Mouse (Mus musculus) layer of hippocampus, postnatal 36 days (tissue): Measurements from ENCODE around the gene Axin1. TPM values are rescaled to one million over a fixed set of nuclear protein-coding genes. Genes with fewer than 3 reads are reported as not detected.
"Not testable (repeated sequence)": the region's sequence is repeated elsewhere in the genome, so short reads cannot be mapped to it uniquely, and the experiment has no call there.

Experiments used
- DNase-seq, 2 experiments: peaks; one replicate each; pipeline ENCODE4 v3.0.0; 2022
- total RNA-seq, 2 experiments: library from RNA; stranded (reverse); gene quantifications; 2 replicates each; pipeline ENCODE4 v1.2.3; 2021

Axin1 gene
- 10 to 100 TPM; 23.0 to 24.8 TPM for total RNA-seq

DNA sequence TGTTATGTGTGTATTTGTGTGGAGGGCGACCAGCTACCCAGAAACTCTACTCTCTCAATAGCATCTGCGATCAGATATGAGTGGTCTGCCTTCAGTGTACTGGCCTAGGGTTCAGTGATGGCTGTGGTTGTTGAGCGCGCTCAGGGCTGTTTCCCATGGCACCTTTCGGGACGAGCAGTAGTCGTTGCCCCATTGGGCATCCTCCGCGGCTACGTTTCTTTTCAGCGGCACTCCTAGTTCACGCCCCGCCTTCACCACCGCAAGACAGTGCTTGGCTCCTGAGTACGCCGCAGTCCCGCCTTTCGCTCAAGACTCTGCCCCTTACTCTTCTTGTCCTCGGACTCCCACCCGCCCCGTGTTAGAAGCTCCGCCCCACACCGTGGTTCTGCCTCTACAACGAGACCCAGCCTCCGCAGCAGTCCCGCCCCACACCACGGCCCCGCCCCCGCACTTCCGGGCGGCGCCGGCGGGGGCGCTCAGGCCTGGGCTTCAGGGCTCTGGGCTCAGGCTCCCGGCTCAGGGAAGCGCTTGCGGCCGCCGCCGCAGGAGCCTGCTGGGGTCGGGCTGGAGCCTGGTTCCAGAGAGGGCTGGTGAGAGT, at the start of gene Axin1:
Gene Axin1 (plus strand): TSS at position 450 of the 598 bp plus-strand sequence.
- DNase-seq: peak; percentile 91 to 93

DNA sequence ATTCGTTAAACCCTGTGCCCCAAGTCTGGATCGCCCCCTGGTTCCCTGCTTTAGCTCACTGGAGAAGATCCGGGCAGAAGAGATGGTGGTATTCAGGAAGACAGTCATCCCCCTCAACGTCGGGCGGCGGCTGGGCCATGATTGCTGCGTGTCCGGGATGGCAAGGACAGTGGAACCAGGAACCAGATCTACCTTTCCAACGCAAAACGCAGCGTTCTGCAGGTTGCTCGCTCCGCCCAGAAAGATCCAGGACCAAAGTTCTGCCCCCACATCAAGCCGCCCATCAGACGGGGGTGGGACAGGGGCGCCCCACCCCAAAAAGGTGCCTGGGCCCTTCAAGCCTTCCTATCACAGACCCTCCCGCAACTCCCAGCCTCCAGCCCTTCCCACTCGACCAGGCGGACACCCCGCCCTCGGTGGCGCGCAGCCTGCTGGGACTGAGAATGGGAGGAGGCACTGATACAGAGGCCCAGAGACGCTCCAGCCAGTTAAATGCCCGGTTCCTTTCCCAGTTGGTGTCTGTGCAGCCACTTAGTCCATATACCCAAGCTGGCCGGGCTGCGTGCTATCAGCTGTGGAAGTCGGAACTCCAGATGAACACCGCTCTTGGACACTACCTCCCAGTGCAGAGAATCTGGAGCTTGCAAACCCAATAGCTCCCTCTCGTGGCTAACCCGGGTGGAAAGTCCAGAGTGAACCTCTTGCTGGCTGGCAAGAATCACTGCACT, 48.4 kb upstream of the Axin1 start, which contains the start of gene Decr2:
Gene Decr2 (minus strand): TSS at position 433 of the 728 bp plus-strand sequence.
- DNase-seq: peak; percentile 88 to 89

DNA sequence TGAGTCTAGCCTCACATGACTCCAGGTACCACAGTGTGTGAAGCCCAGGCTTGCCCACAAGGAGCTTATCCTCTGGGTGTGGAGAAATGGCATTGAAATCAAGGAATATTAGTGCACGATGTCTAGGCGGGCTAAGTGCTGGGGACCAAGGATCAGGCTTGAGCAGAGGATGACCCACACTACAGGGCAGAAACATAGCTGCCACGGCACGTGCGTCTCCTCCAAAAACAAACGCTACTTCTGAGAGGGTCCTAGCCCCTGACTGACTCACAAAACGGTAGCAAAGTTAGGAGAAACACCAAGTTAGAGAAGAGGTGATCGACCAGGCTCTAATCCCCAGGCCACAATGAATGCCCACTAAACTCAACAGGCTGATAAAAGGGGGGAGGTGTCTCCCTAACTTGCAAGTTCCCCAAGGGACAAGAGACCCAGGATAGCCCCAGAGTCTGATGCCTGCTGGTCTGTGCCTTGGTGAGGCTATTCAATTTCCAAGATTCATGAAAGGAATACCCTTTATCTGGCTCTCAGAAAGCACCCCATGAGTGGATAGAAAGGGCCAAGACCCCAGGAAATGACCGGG, 43.9 kb upstream of the Axin1 start:
- DNase-seq: no peak

DNA sequence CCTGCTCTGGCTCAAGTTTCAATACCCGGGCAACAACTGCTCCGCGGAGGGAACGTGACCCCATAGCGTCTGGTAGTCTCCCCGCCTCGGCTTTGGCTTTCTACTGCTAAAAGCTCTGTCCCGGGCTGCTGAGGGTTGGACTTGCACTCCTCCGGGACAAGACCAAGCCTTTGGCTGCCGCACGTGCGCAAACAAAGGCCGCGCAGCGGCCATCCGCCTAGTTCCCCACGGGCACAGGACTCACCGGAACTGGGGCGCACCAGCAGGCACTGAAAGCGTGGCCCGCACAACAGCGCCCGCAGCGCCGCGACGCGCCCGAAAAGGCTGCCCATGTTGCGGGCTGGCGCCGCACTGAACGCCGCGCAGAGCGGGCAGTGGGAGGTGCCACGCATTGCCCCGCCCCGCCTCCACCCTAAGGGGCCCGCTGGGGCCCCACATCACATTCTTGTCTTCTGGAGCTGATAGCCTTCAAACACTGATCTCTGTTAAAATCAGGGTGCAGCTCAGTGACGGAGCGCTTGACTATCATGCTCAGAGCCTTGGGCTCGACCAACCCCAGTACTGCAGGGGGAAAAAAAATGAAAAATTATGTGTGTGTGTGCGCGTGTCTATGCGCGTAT, 43.3 kb upstream of the Axin1 start, which contains the start of gene Nme4:
Gene Nme4 (minus strand): TSS at position 482 of the 620 bp plus-strand sequence.
- peak; percentile 65 to 68 for DNase-seq

DNA sequence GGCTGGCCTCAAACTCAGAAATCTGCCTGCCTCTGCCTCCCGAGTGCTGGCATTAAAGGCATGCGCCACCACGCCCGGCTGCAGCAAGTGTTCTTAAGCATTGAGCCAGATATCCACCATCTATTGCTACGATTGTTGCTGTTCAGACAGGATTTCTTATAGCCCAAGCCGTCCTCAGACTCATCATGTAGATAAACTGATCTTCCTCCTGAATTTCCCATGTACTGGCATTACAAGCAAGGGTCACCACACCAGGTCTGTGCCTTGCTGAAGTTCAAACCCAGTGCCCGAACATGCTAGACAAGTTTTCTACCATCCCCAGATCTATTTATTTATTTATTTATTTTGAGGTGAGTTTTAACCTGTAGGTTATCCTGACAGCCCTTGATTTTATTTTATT, 40.0 kb upstream of the Axin1 start:
- no peak for DNase-seq

DNA sequence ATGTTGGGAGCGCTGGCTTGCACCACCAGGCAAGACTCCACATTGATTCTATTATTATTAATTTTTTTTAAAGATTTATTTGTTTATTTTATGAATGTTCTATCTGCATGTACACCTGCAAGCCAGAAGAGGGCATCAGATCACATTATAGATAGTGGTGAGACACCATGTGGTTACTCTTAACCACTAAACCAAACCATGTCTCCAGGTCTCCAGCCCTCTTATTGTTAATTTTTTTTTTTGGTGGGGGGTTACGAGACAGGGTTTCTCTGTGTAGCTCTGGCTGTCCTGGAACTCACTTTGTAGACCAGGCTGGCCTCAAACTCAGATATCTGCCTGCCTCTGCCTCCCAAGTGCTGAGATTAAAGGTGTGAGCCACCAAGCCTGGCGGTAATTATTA, 39.2 kb upstream of the Axin1 start:
- not testable (repeated sequence) for DNase-seq

DNA sequence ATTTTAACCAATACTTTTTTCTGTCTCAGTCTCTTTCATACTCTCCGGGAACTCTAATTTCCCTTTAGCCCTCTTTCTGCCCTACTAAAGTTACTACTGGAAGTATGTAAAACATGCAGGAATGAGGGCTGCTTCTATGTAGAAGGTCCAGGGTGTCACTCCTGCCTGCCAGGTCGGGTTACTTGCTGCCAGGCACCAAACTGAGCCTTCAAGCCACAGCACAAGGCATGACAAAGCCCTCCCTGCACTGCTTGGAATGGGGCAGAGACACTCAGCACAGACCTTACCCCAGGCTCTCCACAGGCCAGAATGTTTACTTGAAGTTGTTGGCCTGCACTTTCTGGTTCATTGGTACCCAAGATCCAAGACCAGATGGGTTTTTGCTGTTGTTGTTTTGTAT, 38.3 kb upstream of the Axin1 start:
- no peak for DNase-seq

DNA sequence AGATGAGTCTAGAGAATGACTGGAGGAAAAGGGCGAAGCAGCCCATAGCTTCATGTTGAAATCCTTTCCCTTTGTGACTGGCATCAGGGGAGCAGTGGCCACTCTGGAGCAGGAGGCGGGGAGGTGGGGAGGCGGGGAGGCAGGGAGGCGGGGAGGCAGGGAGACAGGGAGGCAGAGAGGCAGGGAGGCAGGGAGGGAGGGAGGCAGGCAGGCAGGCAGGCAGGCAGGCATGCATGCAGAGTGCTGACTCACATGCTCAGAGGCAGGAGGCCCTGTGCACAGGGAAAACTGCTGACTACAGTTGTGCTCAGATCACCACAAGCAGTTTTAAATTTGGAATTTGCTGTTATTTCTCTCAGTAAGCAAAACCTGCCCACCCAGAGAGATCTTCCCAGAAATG, 37.0 kb upstream of the Axin1 start:
- DNase-seq: no peak

DNA sequence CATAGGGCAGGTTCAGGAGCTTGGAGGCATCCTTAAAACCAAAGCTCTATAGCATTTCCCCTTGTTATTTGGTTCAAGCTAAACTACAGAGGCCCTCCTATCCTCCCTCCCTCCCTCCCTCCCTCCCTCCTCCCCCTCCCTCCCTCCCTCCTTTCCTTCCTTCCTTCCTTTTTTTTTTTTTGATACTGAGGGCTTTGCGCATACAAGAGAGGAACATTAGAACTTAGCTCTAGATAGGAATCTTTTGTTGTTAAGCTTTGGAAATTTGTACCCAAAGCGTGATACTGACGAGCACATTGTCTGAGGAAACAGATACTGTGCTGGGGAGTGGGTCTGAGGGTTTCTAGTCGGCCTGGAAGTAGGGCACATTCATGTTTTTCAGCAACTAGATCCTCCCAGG, 32.9 kb upstream of the Axin1 start:
- no peak for DNase-seq

DNA sequence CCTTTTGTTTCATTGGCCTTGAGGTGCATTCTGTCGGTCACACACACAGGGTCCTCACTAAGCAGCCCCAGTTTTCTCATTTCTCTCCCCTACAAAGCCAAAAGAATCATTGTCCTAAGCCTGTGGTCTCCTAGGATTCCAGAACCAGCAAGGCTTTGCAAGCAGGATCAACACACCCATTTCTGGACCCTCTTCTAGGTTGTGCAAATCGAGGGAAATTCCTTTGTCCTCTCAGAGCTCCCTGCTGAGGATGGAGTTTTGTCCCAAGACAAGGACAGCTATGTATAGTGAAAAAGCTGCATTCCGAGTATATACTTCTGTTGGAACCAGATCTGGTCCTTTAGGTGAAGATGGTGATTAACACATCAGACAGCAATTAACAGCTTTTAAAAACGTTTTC, 28.3 kb upstream of the Axin1 start:
- DNase-seq: no peak

DNA sequence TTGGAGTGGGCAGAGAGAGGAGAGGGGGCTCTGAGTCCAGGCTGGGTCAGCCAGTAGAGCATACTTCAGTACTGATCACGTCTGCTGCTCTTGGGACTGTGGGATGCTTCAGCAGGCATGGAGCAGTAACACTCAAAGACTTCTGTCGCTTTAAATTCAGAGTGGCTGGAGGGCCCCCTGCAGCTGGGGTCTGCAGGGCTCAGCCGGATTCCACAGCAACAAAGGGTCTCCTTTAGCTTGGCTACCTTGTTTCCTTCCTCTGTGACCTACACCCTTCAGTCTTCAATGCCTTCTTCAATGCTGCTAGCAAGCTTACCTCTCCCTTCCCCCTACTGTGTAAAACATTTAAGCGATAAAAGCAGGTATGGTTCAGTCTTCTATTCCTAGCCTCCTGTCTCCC, 27.5 kb upstream of the Axin1 start:
- DNase-seq: no peak

DNA sequence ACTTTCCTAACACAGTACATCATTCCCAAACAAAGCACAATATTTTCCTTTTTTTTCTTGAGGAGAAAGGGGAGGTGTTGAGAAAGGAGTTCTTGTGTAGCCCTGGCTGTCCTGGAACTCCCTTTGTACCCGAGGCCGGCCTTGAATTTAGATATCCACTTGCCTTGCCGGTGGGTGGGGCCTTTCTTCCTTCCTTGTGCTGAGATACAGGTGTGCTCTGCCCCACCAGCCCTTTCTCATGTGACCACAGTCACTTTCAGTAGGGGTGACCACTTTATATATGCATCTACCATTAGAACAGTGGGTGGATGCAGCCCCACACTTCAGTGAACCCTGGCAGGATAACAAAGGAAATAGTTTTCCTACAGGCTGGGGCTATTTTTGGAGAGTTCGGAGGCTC, 26.8 kb upstream of the Axin1 start:
- DNase-seq: no peak

DNA sequence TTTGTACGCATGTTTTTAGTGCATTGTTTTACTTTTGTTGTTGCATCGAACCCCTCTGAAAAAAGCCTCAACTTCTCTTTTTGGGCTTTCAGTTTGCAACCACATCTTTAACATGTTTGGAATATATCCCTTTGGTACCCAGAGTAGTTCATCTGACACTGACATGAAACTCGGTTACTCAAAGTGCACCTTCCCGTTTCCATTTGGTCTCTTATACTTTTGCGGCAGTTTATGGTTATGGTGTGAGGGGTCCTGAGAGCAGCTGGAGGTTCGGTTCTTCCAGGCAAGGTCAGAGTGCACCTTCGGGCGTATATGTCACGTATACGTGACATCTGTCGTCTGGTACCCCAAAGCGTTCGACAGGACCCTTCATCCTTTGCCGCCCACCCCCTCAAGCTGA, 25.7 kb upstream of the Axin1 start:
- no peak for DNase-seq

DNA sequence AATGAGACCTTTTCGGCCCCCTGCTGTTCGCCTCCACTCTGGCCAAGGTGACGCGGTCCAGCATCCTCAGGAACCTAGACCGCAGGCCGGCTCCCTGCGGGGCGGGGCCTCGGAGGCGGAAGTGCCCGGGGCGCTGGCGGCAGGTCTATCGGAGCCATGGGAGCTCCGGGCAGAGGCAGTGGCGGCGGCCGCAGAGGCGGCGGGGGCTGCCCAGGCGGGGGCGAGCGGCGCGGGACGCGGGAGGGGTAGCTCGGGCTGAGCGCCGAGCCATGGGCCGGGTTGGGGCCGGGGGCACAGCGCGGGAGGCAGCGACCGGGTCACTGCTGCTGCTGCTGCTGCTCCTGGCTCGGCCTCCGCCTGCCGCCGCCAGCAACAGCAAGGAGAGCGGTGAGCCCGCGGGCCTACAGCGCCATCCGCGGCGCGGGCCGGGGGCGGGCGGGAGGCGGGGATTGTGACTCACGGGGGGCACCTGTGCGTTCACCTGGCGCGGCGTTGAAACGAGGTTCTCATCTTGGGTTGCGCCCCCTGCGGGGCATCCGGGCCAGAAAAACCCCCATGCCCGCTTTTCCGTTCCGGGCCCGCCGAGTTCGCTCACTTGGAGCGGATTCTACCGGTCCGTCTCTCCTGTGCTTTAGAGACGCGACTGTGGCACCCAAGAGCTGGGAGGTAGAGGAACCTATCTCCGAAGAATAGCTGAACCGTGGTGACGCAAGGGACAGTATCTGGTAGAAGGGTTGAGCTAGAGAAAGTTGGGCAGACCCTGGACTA, 25.1 kb upstream of the Axin1 start, which contains the start of gene Tmem8:
Gene Tmem8 (plus strand): TSS at position 119 of the 768 bp plus-strand sequence.
- DNase-seq: peak; percentile 61 to 67

DNA sequence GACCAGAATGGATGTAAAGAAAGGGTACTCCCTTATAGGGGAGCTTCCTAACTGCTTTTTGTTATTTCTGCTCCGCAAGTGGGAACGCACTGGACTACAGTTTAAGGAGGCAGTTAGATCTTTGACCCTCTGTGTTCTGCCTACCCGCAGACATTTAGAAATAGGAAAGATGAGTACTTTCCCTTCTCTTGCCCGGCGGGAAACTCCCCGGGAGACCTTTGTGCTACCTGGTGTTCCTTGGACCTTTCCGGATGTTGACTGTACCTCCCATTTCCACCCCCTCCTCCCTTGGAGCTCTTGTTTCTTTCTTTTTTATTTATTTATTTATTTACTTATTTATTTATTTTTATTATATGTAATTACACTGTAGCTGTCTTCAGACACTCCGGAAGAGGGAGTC, 24.4 kb upstream of the Axin1 start:
- no peak for DNase-seq

DNA sequence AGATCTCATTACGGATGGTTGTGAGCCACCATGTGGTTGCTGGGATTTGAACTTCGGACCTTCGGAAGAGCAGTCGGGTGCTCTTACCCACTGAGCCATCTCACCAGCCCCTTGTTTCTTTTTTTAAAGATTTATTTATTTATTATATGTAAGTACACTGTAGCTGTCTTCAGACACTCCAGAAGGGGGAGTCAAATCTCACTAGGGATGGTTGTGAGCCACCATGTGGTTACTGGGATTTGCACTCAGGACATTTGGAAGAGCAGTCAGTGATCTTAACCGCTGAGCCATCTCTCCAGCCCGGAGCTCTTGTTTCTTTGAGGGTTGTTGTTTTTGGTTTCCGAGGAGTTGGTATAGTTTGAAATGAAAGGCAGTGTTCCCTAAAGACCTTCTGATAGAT, 24.0 kb upstream of the Axin1 start:
- not testable (repeated sequence) for DNase-seq

DNA sequence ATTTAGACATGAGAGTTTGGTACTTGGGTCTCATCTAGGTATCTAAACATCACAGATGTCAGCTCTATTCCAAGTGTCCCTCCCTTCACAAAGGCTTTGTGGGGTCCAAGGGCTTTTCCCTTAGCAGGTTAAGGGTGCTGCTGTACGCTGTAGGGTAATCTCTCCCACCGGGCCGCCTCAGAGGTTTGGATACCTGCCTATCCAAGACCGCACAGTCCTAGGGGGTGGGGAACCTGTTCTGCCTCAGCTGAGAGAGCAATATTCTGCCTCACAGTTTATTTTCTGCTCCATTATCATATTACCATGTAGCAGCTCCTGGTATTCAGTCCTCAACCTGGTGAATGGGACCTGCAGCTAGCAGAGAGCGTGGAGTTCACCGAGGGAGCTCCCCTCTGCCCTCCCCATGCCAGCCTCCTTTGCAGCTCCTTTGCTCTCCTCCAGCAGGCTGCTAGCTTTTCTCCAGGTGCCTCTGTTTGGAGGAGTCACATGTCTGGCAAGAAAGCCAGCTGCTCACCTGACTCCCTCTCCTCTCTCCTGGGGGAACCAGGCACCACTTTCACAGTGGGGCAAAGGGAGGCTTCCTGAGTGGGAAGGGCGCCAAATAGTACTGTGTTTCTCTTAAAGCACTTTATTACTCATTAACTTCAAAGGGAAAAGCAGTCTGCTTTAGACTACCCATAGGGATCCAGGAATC, 23.1 kb upstream of the Axin1 start:
- DNase-seq: no peak

DNA sequence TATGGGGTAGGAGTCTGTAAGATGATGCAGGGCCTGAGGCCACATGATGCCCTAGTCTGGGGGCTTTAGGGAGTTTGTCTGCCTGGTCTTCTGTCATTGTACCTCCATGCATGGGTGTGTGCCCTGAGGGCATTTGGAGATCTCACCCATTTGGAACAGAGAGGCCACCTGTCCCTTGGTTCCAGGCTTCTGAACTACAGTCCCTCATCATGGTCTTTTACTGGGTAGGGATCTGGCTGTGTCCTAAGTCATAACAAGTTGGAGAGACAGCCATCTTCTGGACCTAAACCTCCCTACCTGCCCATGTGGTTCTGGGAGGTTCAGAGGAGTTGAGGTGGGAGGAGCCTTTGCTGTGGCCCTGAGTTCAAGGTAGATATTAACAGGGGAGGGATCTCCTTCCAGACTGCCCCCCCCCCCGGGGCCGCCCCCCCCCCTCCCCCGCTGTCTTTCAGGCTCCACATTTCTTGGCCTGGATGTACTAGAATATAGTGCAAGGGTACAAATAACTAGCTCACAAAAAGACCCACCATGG, 22.5 kb upstream of the Axin1 start:
- DNase-seq: no peak

DNA sequence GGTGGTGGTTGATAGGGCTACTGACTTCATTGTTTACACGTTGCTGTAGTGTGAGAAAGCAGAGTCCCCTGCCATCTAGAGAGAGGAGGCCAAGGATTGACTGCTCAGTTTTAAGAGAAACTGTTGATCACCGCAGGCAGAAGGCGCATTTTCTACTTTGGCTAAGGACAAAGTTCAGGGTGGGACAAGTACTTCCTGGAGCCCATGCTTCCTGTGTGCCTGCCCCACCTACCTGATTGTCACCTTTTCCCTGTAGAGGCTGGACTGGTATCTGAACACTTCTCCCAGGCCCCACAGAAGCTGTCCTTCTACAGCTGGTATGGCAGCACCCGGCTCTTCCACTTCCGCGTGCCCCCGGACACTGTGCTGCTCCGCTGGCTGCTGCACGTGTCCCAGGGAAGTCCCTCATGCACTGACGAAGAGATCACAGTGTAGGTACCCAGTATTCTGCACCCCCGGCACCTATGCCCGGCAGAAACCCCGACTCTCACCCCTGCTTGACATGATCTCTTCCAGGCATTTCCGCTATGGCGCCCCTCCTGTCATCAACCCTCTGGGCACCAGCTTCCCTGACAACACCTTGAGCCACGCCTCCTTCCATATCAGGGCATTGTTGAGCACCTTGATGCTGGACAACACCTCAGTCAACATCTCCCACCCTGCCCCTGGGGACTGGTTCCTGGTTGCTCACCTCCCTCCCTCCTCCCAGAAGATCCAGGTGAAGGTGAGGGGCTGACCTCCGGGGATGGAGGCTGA, 21.8 kb upstream of the Axin1 start:
- no peak for DNase-seq

DNA sequence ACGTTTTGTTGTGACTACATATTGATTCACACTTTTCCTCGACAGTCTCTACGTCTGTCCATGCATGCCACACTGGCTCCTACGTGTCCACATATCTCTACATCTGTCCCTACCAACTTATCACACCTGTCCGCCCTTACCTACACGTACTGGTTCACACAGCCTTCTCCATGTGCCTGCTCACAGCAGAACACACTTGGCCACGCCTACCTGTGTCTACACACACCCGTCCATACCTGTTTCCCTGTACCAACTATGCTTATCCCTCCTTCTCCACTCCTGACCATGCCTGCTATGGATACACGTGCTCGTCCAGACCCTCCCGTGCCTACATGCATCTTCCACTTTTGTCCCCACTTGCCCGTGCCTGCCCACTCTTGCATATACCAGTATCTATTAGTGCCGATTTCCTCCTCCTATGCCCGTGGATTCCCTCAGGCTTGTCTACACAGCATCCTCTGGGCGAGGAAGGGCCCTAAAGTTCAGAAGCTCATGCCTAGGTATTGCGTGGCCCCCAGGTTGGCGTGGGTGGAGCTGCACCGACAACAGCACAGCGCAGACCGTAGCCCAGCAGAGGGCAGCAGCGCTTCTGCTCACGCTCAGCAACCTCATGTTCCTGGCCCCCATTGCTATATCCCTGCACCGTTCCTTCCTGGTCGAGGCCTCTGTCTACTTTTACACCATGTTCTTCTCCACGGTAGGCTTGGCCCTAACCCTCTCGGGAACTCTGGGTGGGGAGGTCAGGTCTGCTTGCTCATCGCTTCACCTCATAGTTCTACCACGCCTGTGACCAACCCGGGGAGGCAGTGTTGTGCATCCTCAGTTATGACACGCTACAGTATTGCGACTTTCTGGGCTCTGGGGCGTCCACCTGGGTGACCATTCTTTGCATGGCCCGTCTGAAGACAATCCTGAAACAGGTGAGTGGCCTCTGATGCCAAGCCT, 18.4 kb upstream of the Axin1 start:
- peak; percentile 21 to 63 for DNase-seq
